Mouse (Mus musculus) forebrain, embryonic 14.5 days (tissue): Measurements from ENCODE around the gene Awat1. TPM values are rescaled to one million over a fixed set of nuclear protein-coding genes. Genes with fewer than 3 reads are reported as not detected.

Experiments
- ATAC-seq: fragments of 200-750 bp; cut with Nextera tagmentation; 2 replicates; pipeline ENCODE4 v1.8.0; 2017; ENCODE audit warnings: mild to moderate bottlenecking, moderate library complexity
- DNase-seq: peaks from one replicate; pipeline ENCODE4 v3.0.0-alpha.2; 2015; ENCODE audit warnings: low spot score
- H3K27ac ChIP-seq: fragments of 300-500 bp; sonication (generic); 2 replicates; pipeline ENCODE4 v1.5.1; 2014; ENCODE audit warnings: low read depth, mild to moderate bottlenecking, control low read depth, low read length, moderate library complexity
- H3K27me3 ChIP-seq: fragments of 300-500 bp; sonication (generic); replicated peaks from 2 replicates; pipeline ENCODE4 v1.6.1; 2014; ENCODE audit warnings: low read length, control low read depth, mixed read lengths; ENCODE audit not compliant: control insufficient read depth, insufficient read depth
- H3K36me3 ChIP-seq: fragments of 300-500 bp; sonication (generic); 2 replicates; pipeline ENCODE4 v1.6.1; 2014; ENCODE audit warnings: low read length, control low read depth; ENCODE audit not compliant: control insufficient read depth, insufficient read depth
- H3K4me1 ChIP-seq: fragments of 300-500 bp; sonication (generic); 2 replicates; pipeline ENCODE4 v1.6.1; 2014; ENCODE audit warnings: antibody characterized with exemption, low read length, control low read depth; ENCODE audit not compliant: control insufficient read depth, insufficient read depth
- H3K4me2 ChIP-seq: fragments of 300-500 bp; sonication (generic); 2 replicates; pipeline ENCODE4 v1.6.1; 2014; ENCODE audit warnings: mild to moderate bottlenecking, control low read depth, low read length
- H3K4me3 ChIP-seq: fragments of 300-500 bp; sonication (generic); 2 replicates; pipeline ENCODE4 v1.5.1; 2014; ENCODE audit warnings: low read depth, low read length, control low read depth
- H3K9ac ChIP-seq: fragments of 300-500 bp; sonication (generic); 2 replicates; pipeline ENCODE4 v1.6.1; 2014; ENCODE audit warnings: mild to moderate bottlenecking, low read length, control low read depth, moderate library complexity
- H3K9me3 ChIP-seq: fragments of 300-500 bp; sonication (generic); replicated peaks from 2 replicates; pipeline ENCODE4 v1.6.1; 2016; ENCODE audit warnings: low read length, control low read depth, mixed read lengths; ENCODE audit not compliant: control insufficient read depth
- WGBS: fragments of 180-500 bp; shearing (Covaris S2); extraction: QIAGEN DNeasy Blood & Tissue Kit; methylation state at CpG from one replicate; pipeline ENCODE4 v1.1.7; 2014; 5-methylcytosine and 5-hydroxymethylcytosine counted together
- polyA plus RNA-seq: library from polyadenylated mRNA; unstranded; fragments of >200 nt; fragmentation: Nextera tagmentation; extraction: Ambion mirVana; gene quantifications from 2 replicates; pipeline ENCODE4 v1.2.1, GENCODE M21; 2014

Gene Awat1
- polyA plus RNA-seq, 1 experiment from 2014 or later: not detected

DNA sequence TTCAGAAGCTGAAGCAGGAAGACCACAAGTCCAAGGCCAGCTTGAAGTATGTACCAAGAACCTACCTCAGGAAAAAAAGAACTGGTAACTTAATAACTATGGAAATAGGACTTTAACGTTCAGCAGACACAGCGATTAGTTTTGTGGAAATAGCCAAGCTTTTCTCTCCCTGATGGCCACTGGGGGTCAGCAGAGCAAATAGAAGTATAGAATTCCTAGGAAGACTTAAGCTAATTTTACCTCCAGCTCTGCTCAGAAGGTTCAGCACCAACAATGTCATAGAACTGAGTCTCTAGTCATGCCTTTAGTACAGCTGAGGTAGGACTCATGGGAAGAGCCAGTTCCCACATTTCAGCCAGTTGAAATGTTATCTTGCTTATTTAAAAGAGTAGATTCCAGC, 49.3 kb downstream of the Awat1 start:
- Histone ChIP-seq H3K4me2 (no peak overlapping the region), H3K9ac (no peak overlapping the region), H3K27me3 (no peaks in the 10 kb centered on the region), H3K4me3 (no peak overlapping the region), H3K4me1 (no peaks in the 10 kb centered on the region), H3K9me3 (no peaks in the 10 kb centered on the region), H3K36me3 (peaks cover 3% of the 10 kb centered on the region; the same call in 1 of the 2 replicates), H3K27ac (no peak overlapping the region)
- DNase-seq (peak; percentile 6), ATAC-seq (no peak)
- WGBS: 76% methylated on average over 2 of the region's 2 CpGs

- 81% methylated on average over 4 of the region's 4 CpGs for WGBS
- DNase-seq (no peak), ATAC-seq (no peak)
- no peak overlapping the region for H3K27ac ChIP-seq
- no peaks in the 10 kb centered on the region for H3K4me1 ChIP-seq
- H3K4me2 ChIP-seq: no peak overlapping the region
- H3K4me3 ChIP-seq: no peak overlapping the region
- H3K9me3 ChIP-seq: no peaks in the 10 kb centered on the region
- H3K27me3 ChIP-seq: no peaks in the 10 kb centered on the region
- H3K9ac ChIP-seq: no peak overlapping the region
- H3K36me3 ChIP-seq: peaks cover 3% of the 10 kb centered on the region; the same call in 1 of the 2 replicates
These were observed 52.2 kb downstream of the Awat1 start for GRCm38 (mm10) chrX:100624242-100624641.

DNA sequence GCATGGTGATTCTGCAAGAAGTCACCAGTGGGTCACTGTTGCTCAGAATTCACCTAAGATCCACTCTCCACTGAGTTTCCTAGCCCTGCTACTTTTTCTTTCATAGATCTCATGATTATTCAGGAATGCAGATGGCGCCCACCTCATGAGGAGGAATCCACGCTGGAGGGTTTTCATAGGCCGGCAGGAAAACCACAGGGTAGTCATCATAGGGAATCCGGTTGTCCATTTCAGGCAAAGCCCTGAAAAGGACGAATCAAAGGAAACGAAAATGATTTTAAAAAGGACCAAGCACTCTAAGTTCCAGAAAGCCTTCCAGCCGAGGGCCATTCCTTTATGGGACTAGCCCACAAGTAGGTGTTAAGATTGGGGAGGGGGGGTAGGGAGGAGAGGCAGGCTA, 53.1 kb downstream of the Awat1 start:
- 49% methylated on average over 7 of the region's 7 CpGs for WGBS
- Histone ChIP-seq H3K4me1 (no peaks in the 10 kb centered on the region), H3K36me3 (peaks cover 3% of the 10 kb centered on the region; the same call in 1 of the 2 replicates), H3K9me3 (no peaks in the 10 kb centered on the region), H3K4me3 (peak overlapping the region; percentile 49), H3K4me2 (peak overlapping the region; percentile 48), H3K27ac (no peak overlapping the region), H3K9ac (peak overlapping the region; percentile 61), H3K27me3 (no peaks in the 10 kb centered on the region)
- ATAC-seq (no peak), DNase-seq (peak; percentile 1)

DNA sequence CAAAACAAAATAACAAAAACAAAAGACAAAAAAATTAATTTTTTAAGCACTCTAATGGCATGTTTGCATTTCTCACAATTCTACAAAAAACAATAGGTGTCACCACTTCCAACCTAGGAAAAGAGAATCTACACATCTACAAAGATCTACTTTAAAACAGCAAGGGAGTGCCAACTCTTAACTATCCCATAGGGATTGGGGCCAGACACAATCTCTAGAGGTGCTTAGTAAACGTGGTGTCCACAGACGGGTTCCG, 53.4 kb downstream of the Awat1 start, which contains the start of gene Kif4:
Gene Kif4 (plus strand): TSS at position 192 of the 256 bp plus-strand sequence.
- DNase-seq (no peak), ATAC-seq (no peak)
- Histone ChIP-seq H3K4me1 (no peaks in the 10 kb centered on the region), H3K27me3 (no peaks in the 10 kb centered on the region), H3K4me3 (peak within 1 kb of the TSS; percentile 49), H3K27ac (peak within 1 kb of the TSS; percentile 48; the same call in 1 of the 2 replicates), H3K9ac (peak within 1 kb of the TSS; percentile 61), H3K9me3 (no peaks in the 10 kb centered on the region), H3K4me2 (peak within 1 kb of the TSS; percentile 60), H3K36me3 (peaks cover 3% of the 10 kb centered on the region; the same call in 1 of the 2 replicates)
- WGBS: 34% methylated on average over 3 of the region's 3 CpGs

DNA sequence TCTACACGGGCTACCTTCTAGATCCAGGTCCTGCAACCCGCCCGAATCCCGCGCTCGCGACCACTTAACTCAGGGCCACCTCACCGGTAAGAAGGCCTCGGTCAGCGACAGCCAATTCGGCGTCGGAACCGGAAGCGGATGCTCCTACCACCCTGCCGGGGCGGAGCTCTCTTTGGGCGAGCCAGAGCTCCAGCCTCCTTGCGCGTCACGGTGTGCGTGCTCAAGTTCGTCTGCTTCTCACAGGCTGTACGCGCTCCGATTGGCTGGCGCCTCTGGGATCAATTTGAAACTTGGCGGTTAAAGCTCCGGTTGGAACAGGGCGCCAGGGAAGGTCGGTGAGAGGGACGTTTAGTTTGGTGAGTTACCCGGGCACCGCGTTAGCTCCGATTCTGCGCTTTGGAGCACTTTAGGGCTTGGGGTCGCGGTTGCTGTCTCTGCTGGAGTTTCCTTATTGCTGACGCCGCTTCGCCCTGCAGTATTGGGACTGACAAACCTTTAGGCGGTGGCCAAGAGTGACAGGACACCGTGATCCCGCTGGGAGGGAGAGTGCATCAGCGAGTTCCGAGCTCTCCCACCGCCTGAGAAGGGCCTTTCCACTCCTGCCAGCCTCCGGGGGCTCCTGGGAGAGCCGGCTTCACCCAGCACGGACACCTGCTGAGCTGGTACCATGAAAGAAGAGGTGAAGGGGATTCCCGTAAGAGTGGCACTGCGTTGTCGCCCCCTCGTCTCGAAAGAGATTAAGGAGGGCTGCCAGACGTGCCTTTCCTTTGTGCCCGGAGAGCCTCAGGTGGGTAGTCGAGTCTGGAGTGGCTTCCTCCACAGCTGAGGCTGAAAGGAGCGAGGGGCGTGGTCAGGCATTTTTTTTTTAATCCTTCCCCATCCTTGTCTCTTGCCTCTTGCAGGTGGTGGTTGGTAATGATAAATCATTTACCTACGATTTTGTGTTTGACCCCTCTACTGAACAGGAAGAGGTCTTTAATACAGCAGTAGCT, 54.0 kb downstream of the Awat1 start, which contains the start of gene Pdzd11:
Gene Pdzd11 (minus strand): TSS at position 767 of the 992 bp plus-strand sequence.
- WGBS: 30% methylated on average over 62 of the region's 62 CpGs
- H3K27ac ChIP-seq: peak within 1 kb of the TSS; percentile 48; the same call in 1 of the 2 replicates
- peak; percentile 100 for ATAC-seq

More for the DNA sequence above, 54.0 kb downstream of the Awat1 start, which contains the start of gene Pdzd11:
- H3K27me3 ChIP-seq: no peaks in the 10 kb centered on the region
- peak within 1 kb of the TSS; percentile 60 for H3K4me2 ChIP-seq
- no peaks in the 10 kb centered on the region for H3K4me1 ChIP-seq
- H3K36me3 ChIP-seq: peaks cover 3% of the 10 kb centered on the region; the same call in 1 of the 2 replicates
- H3K9ac ChIP-seq: peak within 1 kb of the TSS; percentile 61
- no peaks in the 10 kb centered on the region for H3K9me3 ChIP-seq
- DNase-seq: peak; percentile 98
- peak within 1 kb of the TSS; percentile 49 for H3K4me3 ChIP-seq

Other genes with a start within 250 kb of the Awat1 start
- gene Otud6a, start 143.2 kb upstream of the Awat1 start, polyA plus RNA-seq: not detected in 2 replicates
- gene Awat2, start 129.5 kb upstream of the Awat1 start, polyA plus RNA-seq: 0.26 and 0.32 TPM in 2 replicates
- 34.3 and 34.8 TPM in 2 replicates for gene Igbp1, start 78.0 kb upstream of the Awat1 start, polyA plus RNA-seq
- not detected in 2 replicates for gene Dgat2l6, start 47.4 kb upstream of the Awat1 start, polyA plus RNA-seq
- not detected in 2 replicates for gene P2ry4, start 22.6 kb downstream of the Awat1 start, polyA plus RNA-seq
- gene Arr3, start 33.2 kb downstream of the Awat1 start, polyA plus RNA-seq: not detected in 2 replicates
- gene Kif4, start 53.5 kb downstream of the Awat1 start, polyA plus RNA-seq: 16.9 and 21.0 TPM in 2 replicates
- 136 and 161 TPM in 2 replicates for gene Pdzd11, start 54.3 kb downstream of the Awat1 start, polyA plus RNA-seq
- gene Gdpd2, start 157.6 kb downstream of the Awat1 start, polyA plus RNA-seq: 12.7 and 13.4 TPM in 2 replicates
- gene Dlg3, start 195.5 kb downstream of the Awat1 start, polyA plus RNA-seq: 14.0 and 15.5 TPM in 2 replicates